Mouse (Mus musculus) hindlimb bud, embryonic 11.5 days (tissue): ENCODE measurements around the gene Ankrd33b.

ENCODE experiments used
- DNase-seq: peaks from one replicate; pipeline ENCODE4 v3.0.0-alpha.2; 2012; ENCODE audit warnings: low read depth, low spot score; ENCODE audit errors: extremely low spot score

Ankrd33b gene

DNA sequence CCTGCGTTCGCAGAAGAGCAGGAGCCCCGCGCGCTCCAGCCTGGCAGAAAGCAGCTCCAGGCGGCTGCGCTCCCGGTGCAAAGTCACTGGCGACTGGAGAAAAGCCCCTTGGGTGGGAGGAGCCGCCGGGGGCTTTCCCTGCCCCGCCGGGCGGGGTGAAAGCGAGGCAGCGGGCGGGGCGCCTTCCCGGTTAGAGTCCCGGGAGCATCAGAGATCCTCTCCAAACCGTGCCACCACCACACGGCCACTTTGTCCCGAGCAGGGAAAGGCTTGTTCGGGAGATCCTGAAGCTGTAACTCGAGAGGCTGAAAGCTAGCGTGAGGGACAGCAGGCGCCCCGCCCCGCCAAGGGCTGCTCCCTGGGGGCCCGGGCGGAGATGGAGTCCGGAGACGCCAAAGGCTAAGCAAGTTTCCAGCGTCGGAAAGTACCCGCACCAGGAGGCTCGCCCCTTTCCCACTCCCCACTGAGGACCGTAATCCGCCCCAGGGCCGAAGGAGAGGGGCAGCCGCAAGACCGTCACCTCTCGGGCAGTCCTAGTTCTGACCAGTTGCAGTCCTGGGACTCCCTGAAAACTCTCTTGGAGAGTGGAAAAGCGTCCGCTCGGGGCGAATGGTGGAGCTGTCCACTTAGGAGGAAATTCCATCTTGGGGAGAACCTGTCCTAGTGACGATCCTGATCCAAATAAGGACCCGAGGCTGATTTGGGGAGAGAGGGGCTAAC is at the start of gene Ankrd33b:
TSS of gene Ankrd33b (minus strand) at position 246 of the 720 bp plus-strand sequence.
- no peak for DNase-seq

DNA sequence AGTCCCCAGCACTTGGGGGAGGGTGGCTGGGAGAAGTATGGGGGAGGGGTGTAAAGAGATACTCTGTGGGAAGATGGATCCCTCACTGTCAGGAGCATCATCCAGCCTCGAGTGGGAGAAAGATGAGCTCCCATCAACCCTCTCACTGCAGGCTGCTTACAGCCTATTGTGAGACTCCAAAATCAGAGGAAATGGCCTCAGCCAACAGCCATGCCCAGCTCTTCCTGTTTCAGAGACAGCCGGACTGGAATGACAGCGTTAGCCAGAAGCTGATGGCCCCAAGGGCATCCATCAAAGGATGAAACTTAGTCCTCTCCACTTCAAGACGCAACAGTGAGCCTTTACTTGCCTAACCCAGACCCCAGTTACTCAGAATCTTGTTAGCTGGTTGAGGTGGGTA is 47.7 kb upstream of the Ankrd33b start:
- DNase-seq: no peak

DNA sequence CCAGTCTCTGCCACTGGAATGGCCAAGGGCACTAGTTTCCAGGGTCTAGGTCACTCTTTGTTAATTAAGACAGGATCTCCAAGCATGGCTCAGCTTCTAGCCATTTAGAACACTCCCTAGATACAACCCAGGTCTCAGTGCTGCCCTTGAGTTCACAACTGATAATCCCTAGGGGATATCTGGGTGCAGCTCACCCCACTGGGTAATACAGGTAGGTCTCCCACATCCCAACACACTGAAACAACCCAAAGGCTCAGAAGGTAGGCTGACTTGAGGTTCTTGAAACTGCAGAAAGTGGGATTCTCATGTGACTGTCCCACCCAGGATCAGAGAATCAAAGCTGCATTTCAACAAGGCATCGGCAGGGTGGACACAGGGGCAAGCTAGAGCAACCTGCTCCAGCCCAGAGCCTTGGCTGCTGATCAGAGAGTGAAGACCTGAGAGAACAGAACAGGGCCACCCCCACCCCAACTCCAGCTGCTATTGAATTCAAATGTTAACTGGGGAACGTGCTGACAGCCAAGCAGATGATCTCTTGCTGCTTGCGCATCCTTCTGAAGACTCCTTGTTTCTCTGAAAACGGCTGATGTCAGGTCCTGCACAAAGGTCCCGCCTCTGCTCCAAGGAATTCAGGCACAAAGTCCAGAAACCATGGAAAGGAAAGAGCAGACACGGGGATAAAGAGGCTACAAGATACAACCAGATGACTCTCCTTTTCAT is 46.8 kb upstream of the Ankrd33b start:
- no peak for DNase-seq

DNA sequence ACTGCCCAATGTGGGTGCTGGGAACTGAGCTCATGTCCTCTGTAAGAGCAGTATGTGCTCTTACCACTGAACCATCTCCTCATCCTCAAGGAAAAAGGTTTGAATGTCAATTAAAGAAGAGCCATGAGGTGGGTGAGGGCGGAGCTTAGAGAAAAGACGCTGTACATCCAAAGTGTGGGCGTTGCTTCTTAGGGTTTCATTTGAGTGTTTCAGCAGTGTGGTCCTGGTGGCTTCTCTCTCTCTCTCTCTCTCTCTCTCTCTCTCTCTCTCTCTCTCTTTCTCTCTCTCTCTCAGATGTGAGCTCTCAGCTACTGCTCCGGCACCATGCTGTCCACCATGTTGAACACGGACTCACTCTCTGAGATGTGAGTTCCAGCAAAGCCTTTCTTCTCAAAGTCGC is 46.1 kb upstream of the Ankrd33b start:
- DNase-seq: no peak

DNA sequence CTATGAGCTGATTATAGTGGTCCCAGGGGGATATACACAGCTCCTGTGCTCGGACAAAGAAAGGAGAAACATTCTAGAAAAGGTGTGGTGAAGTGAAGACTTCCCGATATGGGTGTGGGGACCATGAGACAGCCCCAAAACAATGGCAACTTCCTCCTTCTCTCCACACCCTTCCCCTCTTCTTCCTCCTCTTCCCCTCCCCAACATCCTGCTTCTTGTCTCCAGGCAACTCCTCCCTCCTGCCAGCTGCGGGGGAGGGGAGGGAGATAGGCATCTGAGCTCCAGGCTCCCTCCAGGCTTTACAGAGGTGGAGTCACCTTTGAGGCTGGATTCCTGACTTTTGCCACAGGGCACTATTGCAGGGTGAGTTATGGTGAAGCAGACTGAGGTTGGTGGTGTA is 45.4 kb upstream of the Ankrd33b start:
- no peak for DNase-seq

DNA sequence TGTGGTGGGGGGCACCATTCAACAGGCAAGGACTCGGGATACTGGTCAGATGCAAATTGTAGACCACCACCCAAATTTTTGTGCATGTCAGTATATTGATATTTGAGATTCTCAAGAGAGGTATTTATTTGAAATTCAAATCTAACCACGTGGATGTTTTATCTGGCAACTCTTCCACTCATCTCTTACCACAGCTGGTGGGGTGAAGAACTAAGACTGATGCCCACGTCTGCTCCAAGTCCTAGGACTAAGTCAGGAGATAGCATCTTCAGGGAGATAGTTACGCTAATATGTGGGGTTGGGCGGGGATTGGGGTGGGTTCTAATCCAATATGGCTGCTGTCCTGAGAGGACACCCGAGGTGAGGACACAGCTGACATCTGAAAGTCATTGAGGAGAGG is 44.9 kb upstream of the Ankrd33b start:
- no peak for DNase-seq

DNA sequence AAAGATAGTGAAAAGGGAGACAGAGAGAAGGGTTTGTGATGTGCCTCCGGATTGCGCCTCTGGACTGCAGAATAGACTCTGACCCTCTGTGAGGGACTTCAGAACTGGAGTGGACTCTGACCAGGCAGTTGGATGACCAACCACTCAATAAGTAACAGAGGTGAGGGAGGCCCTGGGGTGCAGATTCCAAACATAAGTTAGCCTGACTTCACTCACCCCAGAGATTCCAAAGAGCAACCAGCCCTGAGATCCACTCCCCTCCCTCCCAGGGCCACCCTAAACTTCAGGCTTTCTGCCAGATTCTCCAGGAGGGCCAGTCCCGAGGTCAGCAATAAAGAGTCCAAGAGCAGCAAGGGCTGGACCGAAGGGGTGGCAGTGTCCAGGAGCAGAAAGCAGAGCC is 40.0 kb upstream of the Ankrd33b start:
- no peak for DNase-seq

DNA sequence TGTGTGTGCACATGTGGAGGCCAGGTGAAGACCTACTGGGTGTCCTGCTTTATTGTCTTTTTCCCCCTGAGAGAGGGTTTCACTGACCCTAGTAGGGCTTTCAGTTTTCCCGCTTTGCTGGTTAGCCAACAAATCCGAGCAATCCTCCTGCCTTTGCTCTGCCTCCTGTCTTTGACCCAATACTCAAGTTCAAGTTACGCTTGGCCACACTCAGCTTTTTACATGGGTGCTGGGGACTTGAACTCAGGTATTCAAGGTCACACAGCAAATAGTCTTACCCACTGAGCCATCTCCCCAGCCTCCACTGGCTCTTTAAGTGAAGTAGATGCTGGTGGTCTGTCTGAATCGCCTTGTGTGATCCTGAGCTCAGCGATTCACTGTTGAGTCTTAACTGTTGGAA is 39.4 kb upstream of the Ankrd33b start:
- no peak for DNase-seq

DNA sequence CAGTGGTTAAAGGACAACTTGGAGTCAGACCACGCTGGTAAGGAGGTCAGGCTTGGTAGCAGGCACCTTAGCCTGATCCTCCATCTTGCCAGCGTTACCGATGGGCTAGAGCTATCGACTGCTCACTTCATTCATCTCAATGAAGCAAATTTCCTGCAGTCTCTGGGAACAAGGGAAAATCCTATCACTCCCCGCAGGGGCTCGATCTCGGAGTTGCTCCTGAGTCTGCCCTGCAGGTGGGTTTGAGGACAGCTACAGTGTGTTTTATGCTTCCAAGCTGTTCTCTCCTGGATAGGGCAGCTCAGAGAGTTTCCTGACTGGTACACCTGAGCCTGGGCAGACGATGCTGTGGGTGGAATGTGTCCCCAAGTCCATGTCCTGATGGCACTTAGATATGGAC is 36.8 kb upstream of the Ankrd33b start:
- DNase-seq: no peak

DNA sequence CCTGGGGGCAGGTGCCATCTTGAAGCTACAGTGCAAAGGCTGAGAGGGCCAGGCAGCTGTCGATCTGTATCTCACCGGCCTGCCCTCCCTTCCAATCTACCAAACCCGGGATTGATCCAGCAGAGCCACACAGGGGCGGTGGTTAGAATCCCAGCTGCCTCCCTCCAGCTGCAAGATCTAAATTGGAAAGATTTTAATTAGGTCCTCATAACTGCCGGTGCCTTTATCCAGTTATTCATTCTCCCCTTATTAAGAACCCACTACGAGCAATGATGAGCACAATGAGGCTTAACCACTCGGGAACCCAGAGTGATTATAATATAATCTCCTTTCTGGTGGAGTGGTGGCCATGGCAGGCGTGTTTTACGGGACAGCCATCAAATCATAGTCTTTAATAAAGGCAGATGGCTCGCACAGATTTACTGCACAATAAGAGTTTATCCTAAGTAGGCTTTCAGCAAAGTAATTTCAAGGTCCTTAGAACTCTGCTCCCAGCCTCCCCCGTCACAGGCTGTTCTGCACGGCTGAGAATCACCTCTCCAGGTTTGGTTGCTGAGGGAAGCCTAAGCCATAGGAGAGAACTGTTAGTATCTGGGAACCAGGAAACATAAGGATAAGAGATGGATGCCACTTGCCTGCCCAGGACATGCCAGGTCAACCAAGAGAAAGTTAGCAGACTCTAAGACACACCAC is 34.8 kb upstream of the Ankrd33b start:
- DNase-seq: no peak

DNA sequence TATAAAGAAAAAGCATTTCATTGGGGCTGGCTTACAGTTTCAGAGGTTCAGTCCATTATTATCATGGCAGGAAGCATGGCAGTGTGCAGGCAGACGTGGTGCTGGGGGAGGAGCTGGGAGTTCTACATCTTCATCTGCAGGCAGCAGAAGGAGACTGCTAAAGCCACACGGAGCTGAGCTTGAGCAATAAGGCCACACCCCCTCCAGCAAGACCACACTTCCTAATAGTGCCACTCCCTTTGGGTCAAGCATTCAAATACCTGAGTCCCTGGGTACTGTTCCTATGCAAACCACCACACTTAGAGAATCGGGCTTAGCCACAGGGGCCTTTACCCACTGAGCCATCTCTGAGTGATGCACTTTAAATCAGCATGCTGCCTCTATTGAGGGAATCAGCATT is 33.4 kb upstream of the Ankrd33b start:
- DNase-seq: no peak

DNA sequence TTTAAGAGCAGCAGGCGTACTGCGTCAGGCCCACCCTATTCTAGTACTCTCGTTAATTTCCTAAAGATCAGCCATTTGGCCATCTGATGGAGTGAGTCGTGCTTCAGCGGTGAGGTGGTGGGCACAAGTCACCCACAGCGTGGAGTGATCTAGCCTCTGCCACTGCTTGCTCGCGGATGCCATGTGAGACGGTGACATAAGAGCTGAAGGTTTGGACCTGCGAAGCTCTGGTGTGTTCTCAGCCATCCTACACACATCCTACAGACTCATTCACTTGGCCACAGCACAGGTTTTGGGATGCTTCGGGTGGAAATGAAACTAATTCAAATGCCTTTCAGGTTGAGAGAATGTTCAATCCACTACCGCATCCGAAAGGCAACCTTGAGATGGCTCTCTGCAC is 31.2 kb upstream of the Ankrd33b start:
- no peak for DNase-seq

DNA sequence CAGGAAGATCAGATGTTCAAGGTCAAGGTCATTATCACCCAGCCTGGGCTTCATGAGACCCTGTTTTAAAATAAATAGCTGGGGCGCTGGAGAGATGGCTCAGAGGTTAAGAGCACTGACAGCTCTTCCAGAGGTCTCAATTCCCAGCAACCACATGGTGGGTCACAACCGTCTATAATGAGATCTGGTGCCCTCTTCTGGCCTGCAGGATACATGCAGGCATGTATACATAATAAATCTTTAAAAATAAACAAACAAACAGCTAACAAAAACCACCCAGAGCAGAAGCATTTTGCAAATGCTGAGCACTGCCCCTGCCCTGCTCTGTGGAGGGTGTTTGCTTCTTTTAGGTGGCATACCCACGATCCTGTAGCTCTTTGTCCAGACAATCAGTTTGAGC is 29.9 kb upstream of the Ankrd33b start:
- DNase-seq: no peak

DNA sequence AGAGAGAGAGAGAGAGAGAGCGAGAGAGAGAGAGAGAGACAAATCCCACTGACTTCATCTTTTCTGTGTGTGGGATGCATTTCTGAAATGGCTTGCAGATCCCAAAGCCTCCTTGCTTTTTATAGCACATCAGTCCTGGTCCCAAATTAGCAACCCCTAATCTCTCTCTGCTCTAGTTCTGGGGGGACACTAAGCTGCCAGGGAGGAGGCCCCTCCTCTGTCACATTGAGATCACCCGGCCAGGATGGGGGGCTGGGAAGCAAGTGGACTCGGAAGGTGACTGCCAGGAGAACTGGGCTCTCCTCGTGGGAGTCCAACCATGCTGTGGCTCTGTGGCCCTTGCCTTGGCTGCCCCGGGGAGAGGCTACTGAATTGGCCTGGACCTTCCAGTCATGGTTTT is 29.2 kb upstream of the Ankrd33b start:
- DNase-seq: no peak

DNA sequence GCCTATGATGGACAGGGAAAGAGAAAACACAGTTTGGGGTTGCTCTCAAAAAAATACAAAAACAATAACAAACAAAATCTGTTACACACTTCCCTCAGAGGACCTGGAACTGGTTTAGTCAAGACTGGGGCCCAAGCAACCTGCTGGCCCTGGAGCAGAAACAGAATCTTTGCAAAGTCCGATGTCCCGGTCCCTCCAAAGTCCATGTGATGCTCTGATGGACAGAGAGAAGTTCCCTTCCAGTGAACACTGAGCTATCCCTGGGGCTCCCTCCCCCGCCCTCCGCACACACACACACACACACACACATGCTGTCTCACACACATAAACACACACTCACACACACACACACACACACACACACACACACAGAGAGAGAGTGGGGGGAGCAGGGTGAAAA is 28.5 kb upstream of the Ankrd33b start:
- no peak for DNase-seq

DNA sequence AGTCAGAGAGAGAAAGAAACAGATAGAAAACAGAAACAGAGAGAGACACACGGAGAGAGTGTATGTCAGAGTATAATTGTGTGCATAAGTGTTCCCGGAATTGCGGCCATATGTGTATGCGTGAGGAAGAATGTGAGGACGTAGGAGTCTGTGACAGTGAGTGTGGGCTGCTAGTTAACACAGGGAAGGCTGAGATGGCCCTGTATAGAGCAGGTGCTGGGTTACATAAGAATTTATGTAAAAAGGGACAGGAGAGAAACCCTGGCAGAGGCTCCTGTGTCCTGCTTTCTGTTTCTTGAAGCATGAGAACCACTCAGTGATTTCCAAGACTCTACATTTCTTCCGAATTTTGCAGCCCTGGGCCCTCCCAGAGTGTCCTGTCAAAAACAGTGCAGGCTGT is 25.9 kb upstream of the Ankrd33b start:
- no peak for DNase-seq

DNA sequence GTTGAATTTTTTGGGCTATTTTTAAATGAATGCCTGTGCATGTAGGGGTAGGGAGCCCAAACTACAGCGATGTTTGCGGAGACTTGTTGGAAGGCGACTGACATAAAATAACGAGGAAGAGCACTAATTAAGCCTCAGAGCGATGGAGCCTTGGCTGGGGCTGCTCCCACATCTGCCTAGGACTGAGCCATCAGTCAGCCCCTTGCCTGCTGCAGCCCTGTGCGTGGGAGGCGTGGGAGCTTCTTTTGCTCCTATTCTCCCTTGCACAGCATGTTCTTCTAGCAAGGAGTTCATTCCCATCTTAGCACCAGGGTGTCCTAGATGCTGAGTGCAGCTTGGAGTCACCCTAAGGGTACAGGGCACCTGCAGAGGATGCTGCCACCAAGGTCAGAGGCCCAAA is 25.2 kb upstream of the Ankrd33b start:
- DNase-seq: no peak

DNA sequence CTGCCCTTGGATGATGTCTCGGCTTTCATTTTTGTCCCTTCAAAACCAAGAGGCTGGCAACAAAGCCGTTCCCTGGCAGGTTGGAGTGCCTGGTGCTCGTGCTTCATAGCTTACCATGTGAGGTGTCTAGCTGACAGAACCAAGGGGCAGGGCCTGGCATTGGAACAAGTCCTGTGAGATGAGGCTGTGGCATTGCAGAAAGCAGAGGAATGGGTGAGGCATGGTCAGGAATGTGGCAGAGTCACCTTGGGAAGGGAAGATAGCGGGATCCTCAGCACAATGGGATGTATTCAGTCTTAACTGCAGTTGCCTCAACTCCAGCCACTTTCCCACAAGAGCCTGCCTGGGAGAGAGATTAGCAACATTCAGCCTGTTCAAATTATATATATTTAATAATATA is 24.6 kb upstream of the Ankrd33b start:
- no peak for DNase-seq

DNA sequence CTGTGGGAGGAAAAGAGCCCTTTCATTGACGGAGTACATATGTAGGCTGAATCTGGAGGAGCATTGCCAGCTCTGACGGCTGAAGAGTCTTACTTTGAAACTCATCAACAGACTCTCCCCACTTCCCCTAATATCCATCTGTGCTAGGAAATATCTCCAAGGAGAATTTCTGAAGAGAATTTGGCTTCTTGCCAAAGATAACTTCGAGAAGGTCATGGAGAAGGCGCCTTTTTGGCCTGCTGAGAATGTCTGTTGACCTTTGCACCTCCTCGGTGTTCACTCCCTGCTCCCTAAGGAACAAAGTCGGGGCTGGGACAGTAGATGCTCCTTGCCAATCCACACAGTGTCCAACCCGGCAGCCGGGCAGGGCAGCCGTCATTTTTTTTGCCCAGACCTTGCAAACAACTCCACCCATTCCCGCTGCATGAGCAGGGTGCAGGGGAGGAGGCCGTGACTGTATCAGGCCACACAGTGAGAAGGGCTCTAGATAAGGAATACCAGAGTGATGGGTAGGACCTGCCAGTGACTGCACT is 14.5 kb upstream of the Ankrd33b start:
- no peak for DNase-seq

DNA sequence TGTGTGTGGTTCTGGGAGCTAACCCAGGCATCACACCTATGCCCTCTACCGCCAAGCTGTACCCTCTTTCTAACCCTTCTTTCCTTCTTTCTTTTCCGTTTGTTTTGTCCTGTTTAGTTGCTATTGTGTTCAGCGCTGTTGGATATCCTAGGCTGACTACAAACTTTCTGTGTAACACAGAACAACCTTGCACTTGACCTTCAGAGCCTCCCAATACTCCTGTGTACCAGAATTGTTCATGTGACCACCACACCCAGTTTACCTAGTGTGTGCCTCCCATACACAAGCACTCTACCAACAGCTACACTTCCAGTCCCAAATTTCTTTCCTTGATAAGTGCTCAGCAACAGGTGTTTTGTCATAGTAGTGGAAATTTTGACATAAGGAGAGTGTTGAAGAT is 11.9 kb upstream of the Ankrd33b start:
- DNase-seq: no peak

DNA sequence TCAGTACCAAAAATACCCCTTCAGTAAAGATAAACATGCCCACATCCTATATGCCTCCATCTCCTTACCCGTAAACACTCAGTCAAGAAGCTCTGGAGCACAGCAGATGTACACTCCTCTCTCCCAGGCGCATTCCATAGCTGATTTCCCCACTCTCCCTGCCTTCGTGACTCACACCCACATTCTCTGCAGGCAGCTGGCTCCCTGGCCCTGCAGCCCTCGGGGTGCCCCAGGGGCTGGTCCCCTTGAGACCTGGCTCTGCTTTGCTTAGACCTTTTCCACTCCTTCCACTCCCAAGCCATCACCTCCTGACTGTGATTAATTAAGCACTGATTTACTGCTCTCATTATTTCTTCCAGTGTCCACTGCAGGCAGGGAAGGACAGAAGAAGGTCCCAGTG is 7.7 kb upstream of the Ankrd33b start:
- no peak for DNase-seq

DNA sequence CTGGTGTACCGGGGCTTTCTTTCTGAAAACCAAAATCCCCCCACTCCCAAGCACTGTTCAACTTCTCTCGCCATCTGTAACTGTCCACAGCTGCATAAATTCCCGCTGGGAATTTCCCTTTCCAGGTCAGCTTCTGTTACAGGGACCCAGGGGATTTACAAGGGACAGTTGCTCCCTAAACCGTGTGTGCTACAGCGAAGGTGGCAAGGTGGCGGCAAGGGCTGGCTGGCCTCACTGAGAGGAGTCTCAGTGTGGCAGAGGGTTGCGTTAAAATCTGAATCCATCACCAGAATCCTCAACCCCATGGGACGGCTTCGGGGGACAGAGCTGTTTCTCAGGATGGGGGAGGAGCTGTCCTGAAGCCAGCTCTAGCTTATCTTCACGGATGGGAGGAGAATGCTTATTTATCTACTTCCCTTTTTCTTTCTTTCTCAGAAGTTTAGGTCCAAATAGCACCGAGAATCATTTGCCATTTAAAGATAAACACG is 1.6 kb upstream of the Ankrd33b start:
- DNase-seq: no peak
